Mouse (Mus musculus): ENCODE measurements around the gene Gm11627.

The Gm11627 gene

GRCm38 (mm10) chr11:102602816-102603495 lies 23.7 kb upstream of the Gm11627 start:
- no peak for DNase-seq

DNA sequence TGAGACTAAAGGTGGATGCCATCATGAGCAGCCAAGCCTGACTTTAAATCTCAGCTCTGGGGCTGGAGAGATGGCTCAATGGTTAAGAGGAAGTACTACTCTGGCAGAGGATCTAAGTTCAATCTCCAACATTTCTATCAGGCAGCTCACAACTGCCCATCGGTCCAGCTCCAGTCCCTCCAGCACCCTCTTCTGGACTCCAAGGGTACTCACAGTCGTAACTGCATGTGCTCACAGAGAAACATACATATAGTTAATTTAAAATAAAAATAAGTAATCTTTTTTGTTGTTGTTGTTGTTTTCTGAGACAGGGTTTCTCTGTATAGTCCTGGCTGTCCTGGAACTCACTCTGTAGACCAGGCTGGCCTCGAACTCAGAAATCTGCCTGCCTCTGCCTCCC lies 20.7 kb upstream of the Gm11627 start:
- no peak for DNase-seq

- DNase-seq: no peak
Measured at GRCm38 (mm10) chr11:102595341-102595820, 16.1 kb upstream of the Gm11627 start.

- DNase-seq: no peak
Measured at GRCm38 (mm10) chr11:102587554-102587953, 8.3 kb upstream of the Gm11627 start.

DNA sequence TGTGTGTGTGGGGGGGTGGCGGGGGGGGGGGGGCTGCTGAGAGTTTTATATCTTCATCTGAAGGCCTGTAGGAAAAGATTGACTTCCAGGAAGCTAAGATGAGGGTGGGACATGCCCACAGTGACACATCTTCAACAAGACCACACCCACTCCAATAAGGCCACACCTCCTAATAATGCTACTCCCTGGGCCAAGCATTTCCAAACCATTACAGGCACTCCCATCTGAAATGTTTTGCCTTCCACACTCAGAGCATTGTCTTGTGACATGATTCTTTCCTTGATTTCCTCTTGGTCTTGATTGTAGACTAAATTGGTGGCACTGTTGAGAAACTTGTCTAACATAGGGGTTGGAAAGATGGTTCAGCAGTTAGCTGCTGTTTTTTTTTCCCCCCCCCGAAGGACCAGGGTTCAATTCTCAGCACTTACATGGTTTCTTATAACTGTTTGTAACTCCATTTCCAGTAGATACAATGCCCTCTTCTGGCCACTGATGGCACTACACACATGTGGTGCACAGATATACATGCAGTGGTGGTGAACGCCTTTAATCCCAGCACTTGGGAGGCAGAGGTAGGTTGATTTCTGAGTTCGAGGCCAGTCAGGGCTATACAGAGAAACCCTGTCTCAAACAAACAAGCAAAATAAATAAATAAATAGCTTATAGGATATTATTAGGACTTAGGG lies 7.3 kb upstream of the Gm11627 start:
- no peak for DNase-seq

DNA sequence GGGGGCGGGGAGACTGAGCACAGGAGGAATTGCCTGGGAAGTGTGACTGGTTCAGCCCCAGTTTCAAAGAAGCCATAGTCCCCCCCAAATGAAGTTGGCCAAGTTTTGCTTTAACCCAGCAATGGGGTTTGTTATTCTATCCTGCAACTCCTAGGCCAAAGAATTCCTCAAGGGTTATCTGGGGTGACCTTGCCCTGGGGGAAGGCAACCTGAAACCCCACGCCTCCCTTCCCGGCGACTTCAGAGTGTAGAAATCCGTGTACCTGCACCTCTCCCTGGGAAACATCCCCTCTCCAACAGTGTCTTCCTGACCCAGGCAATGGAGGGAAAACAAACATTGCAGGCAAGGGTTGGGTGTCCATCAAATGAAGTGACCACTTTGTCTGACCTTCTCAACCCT lies 3.5 kb upstream of the Gm11627 start:
- DNase-seq: no peak

GRCm38 (mm10) chr11:102582016-102582610 lies 2.9 kb upstream of the Gm11627 start:
- peak; percentile 64 for DNase-seq

DNA sequence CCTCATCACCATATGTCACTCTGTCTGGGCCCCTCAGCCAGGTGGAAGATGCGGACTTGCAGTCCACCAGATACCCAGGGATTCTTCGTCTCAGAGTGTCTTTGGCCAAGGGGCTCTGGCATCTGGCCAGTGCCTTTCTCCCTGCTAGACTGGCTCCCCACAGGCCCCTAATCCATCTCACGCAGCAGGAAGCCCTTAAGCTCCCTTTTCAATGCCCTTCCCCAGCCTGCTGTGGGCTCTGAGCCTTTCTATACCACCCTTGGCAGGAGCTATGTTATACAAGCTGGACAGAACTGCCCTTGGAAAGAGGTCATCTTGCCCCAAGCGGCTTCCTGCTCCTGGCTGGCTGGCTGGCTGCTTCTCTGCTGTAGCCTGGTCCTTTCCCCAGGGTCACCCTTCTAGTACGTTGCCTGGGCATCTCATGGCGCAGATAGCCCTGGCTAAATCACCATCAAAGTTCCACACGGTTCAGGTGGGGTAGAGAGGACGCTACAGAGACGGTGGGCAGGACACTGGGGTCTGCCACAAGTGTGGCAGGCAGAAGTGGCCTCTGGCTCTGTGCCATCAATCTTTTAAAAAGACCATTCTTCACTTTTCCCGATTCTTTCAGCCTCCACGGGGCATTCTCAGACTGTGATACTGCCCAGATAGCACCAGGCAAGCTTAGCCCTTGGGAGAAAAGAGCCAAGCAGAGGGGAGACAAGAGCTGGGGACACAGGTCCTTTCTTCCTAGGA lies 2.2 kb upstream of the Gm11627 start:
- DNase-seq: no peak

DNA sequence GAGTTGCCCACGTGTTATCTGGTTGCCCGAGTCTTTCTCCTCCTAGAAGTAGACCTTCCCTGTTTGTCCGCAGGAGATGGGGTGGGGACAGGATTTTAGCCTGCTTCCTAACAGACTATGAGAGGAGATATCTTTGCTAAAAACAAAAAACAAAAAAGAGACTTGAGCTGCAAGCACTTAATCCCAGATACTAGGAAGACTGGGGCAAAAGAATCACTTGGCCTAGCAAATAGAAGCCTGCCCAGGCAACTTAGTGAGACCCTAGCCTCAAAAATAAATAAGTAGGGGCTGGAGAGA lies 721 bp upstream of the Gm11627 start:
- no peak for DNase-seq

- peak; percentile 76 for DNase-seq
Measured at GRCm38 (mm10) chr11:102578341-102579118, 731 bp downstream of the Gm11627 start.

DNA sequence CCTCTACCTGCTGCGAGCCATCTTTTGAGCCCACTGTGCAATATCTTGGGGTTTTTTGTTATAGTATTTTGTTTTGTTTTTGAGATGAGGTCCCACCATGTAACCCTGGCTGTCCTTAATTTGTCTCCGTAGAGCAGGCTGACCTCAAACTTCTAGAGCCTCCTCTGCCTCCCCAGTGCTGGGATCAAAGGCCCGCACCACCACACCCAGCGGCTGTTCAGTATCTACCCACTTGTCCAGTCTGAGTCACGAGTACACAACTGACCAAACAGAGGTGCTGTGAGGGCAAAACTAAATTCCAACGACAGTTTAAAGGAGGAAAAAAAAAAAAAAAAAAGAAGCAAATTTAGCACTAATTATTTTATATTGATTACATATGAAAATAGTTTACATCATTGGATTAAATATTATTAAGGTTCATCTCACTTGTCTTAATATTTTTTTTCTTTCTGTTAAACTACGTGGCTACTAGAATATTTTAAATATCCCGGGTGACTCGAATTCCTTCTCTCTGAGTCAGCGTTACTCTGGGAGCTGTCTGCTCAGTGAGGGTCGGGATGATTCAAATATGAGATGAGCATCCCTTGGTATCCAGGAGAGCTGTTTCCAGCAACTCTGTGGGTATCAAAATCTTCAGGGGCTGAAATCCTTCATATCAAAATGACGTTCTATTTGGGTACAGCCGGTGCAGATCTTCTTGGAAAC lies 3.1 kb downstream of the Gm11627 start:
- no peak for DNase-seq

DNA sequence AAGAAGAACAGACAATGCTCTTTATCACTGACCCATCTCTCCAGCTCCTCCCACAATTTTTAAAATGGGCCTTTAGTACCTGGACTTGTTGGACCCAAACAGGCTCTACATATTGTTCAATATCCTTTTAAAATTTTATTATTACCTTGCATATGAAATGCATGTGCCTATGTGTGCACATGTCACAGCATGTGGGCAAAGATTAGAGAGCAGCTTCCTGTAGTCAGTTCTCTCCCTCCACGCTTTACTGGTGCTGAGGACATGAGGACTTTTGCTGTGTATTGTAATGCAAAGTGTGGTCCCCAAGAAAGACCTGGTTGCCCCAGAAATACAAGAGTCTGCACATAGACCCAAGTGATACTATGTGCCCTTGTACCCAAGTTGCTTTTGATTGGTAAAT lies 4.2 kb downstream of the Gm11627 start:
- DNase-seq: no peak

GRCm38 (mm10) chr11:102572866-102573663 lies 6.2 kb downstream of the Gm11627 start:
- peak; percentile 92 for DNase-seq

DNA sequence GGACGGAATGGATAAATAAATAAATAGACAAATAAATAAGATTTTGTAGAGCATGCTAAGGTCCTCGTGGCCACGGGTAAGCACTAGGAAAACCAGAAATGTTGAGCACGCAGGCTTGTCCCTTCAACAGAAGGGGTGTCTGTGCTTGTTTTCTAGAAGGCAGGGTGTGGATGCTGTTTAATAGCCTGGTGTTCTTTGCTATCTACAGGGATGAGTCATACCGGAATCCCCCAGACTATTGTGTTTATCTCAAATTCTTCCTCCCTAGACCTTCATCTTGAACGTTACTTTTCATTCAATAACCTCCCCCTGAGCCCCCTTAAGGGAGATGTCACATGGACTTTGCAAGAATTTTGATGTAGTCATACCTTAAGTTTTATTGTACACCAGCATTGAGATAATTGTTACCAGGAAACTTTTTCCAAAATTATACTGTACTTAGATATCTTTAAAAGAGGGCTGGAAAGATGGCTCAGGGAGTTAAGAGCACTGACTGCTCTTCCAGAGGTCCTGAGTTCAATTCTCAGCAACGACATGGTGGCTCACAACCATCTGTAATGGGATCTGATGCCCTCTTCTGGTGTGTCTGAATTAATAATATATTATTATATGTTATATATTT lies 10.4 kb downstream of the Gm11627 start:
- no peak for DNase-seq

- DNase-seq: no peak
Measured at GRCm38 (mm10) chr11:102568191-102568590, 11.1 kb downstream of the Gm11627 start.

DNA sequence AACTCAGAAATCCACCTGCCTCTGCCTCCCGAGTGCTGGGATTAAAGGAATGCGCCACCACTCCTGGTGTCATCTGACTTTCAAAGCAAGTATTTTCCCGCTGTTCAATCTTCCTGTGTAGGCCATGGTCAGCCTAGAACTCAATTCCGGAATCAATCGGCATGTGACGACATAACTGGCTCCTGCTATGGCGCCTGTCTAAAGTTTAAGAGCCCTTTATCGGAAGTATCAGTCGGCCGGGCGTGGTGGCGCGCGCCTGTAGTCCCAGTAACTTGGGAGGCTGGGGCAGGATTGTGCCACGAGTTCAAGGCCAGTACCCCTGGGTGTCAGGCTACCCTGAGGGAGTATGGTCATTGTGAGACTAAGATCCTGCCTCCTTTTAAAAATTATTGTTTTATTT lies 11.5 kb downstream of the Gm11627 start:
- DNase-seq: no peak

DNA sequence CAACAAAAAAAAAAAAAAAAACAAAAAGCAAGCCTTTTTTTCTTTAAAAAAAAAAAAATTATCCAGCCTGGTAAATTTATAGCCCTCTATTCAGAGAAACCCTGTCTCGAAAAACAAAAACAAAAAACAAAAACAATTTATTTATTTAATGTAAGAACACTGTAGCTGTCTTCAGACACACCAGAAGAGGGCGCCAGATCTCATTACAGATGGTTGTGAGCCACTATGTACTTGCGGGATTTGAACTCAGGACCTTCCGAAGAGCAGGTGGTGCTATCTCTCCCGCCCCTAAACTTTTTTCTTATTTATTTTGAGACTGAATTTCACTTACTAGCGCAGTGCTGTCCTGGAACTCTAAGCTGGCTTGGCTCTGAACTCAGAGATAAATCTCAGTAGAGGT lies 12.1 kb downstream of the Gm11627 start:
- DNase-seq: no peak

- no peak for DNase-seq
Measured at GRCm38 (mm10) chr11:102566290-102566689, 13.0 kb downstream of the Gm11627 start.

- DNase-seq: no peak
Measured at GRCm38 (mm10) chr11:102565741-102566140, 13.5 kb downstream of the Gm11627 start.

DNA sequence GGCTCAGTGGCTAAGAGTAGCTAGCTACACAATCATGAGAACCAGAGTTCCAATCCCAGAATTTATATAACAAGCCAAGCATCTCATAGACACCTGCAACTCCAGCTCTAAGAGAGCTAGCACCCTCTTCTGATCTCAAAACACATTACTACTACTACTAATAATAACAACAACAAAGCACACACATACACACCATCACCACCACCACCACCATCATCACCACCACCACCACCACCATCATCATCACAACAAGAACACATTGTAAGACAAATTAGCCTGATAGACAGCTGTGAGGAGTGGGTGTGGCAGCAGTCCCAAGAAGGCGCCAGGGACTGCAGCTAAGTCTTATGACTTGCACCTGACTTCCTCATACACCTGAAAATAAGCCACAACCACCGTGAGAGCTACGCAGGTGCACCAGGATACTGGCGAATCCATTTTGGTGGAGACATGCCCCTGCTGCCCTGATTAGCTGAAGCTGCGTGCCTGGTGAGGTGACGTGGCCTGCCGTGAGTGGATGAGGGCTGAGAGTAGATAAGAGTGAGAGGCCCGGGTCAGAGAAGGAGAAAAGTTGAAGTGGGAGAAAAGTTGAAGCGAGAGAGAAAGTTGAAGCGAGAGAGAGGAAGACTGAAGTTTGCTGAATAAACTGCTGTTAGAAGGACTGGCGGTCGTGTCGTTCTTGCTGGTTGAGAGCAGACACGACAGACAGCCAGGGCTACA lies 14.1 kb downstream of the Gm11627 start:
- peak; percentile 30 for DNase-seq
